Mouse (Mus musculus): ENCODE data around the gene Gm49361.

The Gm49361 gene

DNA sequence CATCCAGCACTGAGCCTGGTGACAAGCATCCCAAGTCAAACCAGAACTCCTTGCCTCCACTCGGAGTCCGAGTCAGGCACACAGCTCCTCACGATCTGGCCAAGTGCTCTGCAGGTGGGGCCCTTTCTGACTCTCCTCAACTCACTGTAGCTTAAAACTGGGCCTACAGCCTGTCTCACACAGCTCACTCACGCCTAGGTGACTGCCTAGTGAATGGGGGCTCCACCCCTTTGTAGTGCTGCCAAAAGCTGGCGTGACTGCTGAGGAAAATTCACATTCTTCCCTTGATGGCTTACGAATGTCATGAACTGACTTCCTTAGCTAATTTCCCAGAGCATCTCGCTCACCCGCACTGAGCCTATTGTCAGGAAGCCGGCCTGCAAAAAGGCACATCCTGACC, 15.4 kb downstream of the Gm49361 start:
- no peak for DNase-seq (ENCODE audit: low read depth, low spot score)

DNA sequence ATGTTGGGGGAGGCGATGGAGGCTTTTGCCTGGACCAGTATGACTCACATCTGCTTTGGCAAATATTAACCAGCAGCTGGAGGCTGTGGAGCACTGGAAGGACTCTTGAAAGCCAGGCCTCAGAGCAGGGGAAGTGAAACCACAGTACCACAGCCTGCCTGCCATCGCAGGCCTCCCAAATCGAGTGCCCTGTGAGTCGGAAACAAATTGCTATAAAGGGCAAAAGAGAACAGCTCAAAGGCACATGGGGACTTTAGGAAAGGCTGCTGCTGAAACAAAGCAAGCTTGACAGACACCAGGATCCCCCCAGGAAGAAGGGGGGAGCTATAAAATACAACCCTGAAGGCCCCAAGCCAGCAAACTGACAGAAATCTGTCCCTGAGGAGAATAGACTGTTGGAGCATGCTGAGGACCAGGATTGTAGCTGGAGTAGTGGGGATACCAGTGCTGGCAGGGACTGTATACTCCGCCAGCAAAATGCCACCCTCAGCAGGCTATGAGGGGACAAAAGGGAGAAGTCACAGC, 15.9 kb downstream of the Gm49361 start:
- no peak for DNase-seq (ENCODE audit: low read depth, low spot score)

GRCm38 (mm10) chr14:57729364-57729763, 16.5 kb downstream of the Gm49361 start:
- DNase-seq (ENCODE audit: low read depth, low spot score): no peak

- DNase-seq (ENCODE audit: low read depth, low spot score): no peak
These were observed 19.7 kb downstream of the Gm49361 start for GRCm38 (mm10) chr14:57726172-57726571.

GRCm38 (mm10) chr14:57724473-57724872, 21.4 kb downstream of the Gm49361 start:
- no peak for DNase-seq (ENCODE audit: low read depth, low spot score)

GRCm38 (mm10) chr14:57718245-57718644, 27.7 kb downstream of the Gm49361 start:
- DNase-seq (ENCODE audit: low read depth, low spot score): no peak

DNA sequence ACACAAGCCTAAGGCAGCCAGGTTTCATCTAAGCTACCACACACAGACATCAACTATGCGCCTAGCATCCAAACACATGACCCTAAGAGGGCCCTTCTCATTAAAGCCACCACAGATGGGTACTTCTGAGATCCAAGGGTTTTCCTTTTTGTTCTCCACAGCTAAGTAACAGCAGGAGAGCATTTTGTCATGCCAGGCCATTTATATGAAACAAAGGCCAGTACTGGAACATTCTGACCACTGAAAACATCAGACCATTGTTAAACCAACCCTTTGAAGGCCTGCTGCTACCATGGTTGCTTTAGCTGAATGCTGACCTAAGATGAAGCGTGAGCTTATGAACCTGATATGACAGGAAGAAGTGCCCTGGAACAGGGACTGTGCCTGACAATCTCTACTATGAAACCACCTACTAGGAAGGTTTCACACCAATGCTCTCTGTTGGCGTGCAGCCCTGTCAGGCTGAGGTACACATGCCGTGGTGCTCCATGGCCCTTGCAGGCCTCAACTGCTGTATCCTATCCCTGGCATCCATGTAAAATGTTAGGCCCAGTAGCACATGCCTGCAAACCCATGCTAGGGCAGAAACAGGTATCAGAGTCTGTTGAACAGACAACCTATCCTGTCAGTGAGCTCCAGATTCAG, 29.2 kb downstream of the Gm49361 start:
- DNase-seq (ENCODE audit: low read depth, low spot score): no peak

DNA sequence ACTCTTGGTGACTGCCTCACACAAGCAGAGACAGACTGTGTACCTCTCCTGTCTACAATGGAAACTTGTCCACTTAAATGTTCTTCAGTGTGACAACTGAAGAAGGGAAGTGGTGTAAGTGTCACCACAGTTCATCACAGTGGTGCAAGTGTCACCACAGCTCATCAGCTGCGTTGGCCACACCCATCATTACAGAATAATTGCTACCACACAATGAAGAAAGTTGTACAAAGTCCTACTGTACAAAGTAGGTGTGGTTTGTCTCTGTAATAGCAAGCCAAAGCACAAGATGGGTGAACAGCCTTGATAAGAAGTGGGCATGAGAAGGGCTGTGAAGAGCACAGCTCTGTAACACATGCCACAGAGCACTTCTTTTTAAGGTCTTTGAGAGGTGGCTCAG, 33.0 kb downstream of the Gm49361 start:
- DNase-seq (ENCODE audit: low read depth, low spot score): no peak

- no peak for DNase-seq (ENCODE audit: low read depth, low spot score)
These were observed 34.8 kb downstream of the Gm49361 start for GRCm38 (mm10) chr14:57711059-57711458.

GRCm38 (mm10) chr14:57709171-57709570, 36.7 kb downstream of the Gm49361 start:
- no peak for DNase-seq (ENCODE audit: low read depth, low spot score)

DNA sequence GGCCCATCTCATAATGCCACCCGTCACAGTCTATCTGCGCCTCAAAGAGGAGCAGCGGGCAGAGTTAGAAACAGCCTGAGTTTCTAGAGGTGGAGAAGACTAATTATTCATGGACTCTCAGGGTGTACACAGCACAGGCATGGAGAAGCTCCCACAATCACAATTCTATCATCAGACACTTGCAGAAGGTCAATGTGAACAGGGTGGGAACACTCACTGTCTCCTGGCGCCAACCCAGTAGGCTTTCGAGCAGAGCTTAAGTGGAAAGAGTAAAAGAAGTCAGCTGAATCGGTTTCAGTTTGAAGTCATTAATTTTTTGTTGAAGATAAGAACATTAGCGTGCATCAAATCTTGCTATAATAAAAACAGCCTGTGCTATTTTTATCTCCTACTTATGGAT, 37.3 kb downstream of the Gm49361 start:
- no peak for DNase-seq (ENCODE audit: low read depth, low spot score)

DNA sequence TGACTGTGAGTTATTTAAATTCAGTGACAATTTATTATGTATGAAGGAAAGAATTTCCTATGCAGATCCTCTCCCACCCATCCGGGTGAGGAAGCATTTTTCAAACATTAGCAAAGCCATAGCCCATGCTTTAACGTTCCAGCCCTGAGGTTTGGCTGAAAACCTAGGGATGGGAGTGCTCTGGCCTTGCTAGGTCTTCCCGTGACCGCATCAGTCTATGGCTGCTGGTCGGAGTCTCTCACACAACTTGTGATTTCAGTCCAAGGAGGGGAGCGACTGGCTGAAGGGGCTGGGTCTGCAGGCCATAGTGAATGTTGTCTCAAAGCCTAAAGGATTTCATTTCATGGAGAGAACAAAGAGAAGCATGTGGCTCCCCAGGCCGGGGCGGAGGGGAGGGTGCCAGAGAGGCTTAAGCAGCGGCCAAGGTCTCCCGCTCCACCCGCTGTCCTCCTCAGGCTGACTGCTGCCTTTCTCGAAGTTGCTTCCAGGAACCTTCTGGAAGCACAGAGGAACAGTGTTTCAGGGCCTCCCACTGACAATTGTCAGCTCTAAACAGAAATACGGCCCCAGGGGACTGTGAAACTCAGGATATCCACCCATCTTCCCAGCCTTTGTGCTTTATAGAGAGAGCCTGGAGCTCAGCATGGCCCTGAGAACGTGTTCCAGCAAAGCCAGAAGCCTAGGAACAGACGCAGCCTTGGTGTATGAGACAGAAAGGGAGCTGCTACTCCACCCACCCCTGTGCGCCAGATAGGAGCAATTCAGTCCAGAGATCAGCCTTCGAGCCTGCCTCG, 38.6 kb downstream of the Gm49361 start:
- no peak for DNase-seq (ENCODE audit: low read depth, low spot score)

- no peak for DNase-seq (ENCODE audit: low read depth, low spot score)
These were observed 39.2 kb downstream of the Gm49361 start for GRCm38 (mm10) chr14:57706760-57707099.

DNA sequence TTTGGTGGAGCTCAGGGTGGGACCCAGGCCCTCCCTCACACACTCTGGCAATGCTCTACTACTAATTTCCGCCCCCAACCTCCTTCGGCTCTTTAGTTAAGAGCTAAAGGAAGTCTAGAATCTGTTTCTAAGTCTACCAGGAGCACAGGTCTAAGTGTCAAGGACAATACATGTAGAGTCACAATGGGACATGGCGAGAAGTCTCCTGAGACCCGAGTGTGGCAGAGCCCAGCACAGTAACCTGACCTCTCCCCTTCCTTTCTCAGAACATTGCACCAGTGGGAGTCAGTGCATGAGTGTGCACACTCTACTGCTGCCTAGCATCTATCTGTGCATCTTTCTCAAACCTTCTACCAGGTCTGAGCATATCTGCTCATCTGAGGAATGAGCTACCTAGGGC, 40.1 kb downstream of the Gm49361 start:
- no peak for DNase-seq (ENCODE audit: low read depth, low spot score)

GRCm38 (mm10) chr14:57705075-57705474, 40.8 kb downstream of the Gm49361 start:
- DNase-seq (ENCODE audit: low read depth, low spot score): no peak

- DNase-seq (ENCODE audit: low read depth, low spot score): no peak
These were observed 43.9 kb downstream of the Gm49361 start for GRCm38 (mm10) chr14:57701915-57702477.

- no peak for DNase-seq (ENCODE audit: low read depth, low spot score)
These were observed 46.4 kb downstream of the Gm49361 start for GRCm38 (mm10) chr14:57699461-57699970.

DNA sequence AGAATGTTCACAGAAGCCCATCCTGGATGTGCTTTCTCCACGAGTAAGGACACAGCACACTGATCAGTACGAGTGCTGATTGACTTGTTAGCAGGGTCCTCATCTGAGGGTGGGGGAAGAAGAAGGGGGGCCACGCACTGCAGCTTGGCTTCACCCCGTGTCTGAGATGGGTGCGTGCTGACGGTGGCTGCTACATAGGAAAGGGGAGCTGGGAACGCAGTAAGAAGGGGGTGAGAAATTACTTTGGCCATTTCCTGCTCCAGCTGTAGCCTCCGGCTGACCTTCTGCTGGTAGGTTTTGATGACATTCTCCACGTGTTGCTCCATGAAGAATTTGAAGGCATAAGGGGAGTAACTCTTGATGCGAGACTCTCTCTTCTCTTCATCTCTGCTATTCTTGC, 46.9 kb downstream of the Gm49361 start:
- no peak for DNase-seq (ENCODE audit: low read depth, low spot score)

DNA sequence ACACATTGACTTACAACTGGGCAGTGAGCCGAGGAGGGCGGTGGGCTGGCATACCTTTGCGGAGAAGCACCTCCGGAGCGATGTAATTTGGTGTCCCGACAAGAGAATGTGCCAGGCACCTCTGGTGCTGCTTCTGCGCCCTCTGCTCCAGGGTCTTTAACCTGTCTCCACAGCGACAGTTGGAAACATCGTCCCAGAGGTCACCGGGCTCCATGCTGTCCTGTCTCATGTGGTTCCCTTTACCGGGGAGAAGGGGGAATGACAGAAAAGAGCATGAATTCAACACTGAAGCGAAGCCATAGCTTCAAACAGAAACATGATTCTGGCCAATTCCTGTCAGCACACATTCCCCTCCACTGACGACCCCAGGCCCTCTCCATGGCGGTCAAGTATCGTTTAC, 49.8 kb downstream of the Gm49361 start:
- DNase-seq (ENCODE audit: low read depth, low spot score): no peak

DNA sequence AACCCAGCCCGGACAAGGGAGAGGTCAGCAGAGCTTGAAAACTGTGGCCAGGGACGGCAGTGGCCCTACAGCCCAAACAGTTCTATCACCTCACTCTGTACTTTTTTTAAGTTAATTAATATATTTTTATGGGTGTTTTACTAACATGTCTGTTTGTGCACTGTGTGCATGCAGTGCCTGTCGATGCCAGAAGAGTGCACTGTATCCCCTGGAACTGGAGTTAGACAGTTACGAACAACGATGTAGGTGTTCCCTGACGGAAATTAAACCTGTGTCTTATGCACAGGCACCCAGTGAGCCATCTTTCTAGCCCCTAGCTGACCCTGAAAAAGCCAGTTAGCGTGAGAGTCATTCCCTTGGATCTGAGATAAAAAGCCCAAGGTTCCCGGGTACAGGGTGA, 50.4 kb downstream of the Gm49361 start:
- DNase-seq (ENCODE audit: low read depth, low spot score): no peak

DNA sequence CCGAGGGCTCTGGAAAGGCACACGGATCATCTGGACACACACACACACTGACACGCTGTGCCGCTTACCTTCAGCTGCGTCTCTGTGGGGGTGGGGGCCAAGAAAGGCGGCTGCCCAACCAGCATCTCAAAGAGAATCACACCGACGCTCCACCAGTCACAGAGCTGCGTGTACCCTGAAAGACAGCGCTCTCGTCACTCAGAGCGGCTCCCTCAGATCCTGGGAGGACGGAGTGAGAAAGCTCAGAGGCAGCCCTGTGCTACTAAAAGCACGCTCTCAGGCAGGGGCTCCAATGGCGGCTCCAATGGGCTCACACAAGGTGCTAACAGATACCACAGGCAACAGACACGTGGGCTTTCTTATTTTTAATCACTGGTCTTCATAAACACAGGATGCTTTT, 51.7 kb downstream of the Gm49361 start:
- no peak for DNase-seq (ENCODE audit: low read depth, low spot score)

DNA sequence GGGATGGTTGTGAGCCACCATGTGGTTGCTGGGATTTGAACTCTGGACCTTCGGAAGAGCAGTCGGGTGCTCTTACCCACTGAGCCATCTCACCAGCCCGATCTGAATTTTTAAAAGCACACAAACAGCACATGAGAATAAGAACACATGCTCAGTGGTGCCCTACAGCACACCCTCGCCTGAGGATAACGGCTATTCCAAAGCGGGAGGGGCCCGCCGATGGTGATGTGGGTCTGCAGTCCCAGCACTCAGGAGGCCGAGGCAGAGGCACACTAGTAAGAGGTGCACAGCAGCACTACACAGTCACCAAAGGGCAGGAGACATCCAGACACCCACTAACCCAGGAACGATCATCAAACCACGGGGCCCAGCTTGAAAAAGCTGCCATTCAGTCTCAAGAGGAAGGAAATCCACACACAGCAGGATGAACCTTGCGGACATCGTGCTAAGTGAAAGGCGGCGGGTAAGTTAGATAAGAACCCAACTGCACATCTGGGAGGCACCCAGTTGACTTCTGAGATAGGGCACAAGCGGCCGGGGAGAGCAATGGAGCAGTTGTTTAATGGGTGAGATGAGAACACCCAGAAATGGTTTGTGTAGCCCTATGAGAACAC, 53.3 kb downstream of the Gm49361 start:
- DNase-seq (ENCODE audit: low read depth, low spot score): no peak

All from WW6 (cell line).